Mouse (Mus musculus) embryonic fibroblast, embryonic 13.5 days (primary cell): ENCODE data around the gene Clybl. TPM values are rescaled to one million over a fixed set of nuclear protein-coding genes. Genes with fewer than 3 reads are reported as not detected.

Experiments used
- H3K27ac ChIP-seq: 2 replicates; pipeline ENCODE4 v1.5.1; 2012; ENCODE audit warnings: low read length, control low read depth, inconsistent platforms; ENCODE audit not compliant: insufficient read depth
- H3K4me1 ChIP-seq: 2 replicates; pipeline ENCODE4 v1.6.1; 2011; ENCODE audit warnings: low read length; ENCODE audit not compliant: control insufficient read depth, insufficient read depth
- H3K4me3 ChIP-seq: 2 replicates; pipeline ENCODE4 v1.5.1; 2011; ENCODE audit warnings: mild to moderate bottlenecking, control low read depth, low read length; ENCODE audit not compliant: insufficient read depth
- CTCF ChIP-seq: IDR thresholded peaks from 2 replicates; pipeline ENCODE4 v1.5.1; 2011; ENCODE audit warnings: mild to moderate bottlenecking, control low read depth, low read length, moderate library complexity, borderline replicate concordance; ENCODE audit not compliant: insufficient read depth
- POLR2A ChIP-seq: IDR thresholded peaks from 2 replicates; pipeline ENCODE4 v1.6.1; 2011; ENCODE audit warnings: low read depth, mild to moderate bottlenecking, control low read depth, low read length, moderate library complexity
- polyA plus RNA-seq: library from polyadenylated mRNA; stranded (reverse); fragments of >200 nt; gene quantifications from 2 replicates; pipeline ENCODE4 v1.2.4, GENCODE M21; 2011; ENCODE audit warnings: low read depth; ENCODE audit not compliant: missing spikeins, insufficient read length

The Clybl gene
- polyA plus RNA-seq, 1 experiment = 16.7 TPM

DNA sequence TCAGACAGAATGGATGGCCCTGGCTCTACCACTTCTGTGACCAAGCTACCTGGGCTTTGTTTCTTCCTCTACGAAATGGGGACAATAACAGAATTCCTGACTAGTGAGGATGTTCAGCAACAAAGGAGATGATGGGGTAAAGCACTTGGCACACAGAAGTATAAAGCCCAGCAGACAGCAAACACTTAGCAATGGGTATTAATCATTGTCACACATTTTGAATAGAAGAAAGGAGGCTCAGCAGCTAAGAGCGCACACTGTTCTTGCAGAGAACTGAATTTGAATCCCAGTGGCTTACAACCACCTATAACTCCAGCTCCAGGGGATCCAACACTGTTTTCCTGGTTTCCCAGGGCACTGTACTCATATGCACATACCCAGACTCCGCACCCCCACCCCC is 246.2 kb downstream of the Clybl start:
- H3K4me1 ChIP-seq = no peaks in the 10 kb centered on the region
- H3K4me3 ChIP-seq = no peak overlapping the region
- H3K27ac ChIP-seq = no peak overlapping the region
- TF ChIP-seq POLR2A = no peak
- no peak for TF ChIP-seq CTCF

DNA sequence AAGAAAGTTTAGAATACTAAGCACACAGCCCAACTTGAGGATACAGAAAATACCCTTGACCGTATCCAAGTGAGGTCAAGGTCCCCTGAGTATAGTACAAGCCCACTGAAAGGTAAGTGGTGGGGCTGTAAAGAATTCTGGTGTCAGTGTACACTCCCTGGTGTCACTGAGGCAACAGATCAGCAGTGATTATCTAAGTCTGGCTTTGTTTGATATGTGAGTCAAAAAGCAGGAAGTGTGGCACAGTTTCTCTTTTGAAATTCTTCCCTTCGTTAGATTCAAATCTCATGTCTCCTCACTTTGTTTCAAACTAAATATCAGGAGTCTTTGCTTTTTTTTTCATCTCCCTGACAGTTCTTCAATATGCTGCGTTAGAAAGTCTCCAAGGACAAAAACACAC is 251.1 kb downstream of the Clybl start:
- no peaks in the 10 kb centered on the region for H3K4me1 ChIP-seq
- TF ChIP-seq POLR2A (no peak), CTCF (no peak)
- no peak overlapping the region for H3K27ac ChIP-seq
- H3K4me3 ChIP-seq = no peak overlapping the region

DNA sequence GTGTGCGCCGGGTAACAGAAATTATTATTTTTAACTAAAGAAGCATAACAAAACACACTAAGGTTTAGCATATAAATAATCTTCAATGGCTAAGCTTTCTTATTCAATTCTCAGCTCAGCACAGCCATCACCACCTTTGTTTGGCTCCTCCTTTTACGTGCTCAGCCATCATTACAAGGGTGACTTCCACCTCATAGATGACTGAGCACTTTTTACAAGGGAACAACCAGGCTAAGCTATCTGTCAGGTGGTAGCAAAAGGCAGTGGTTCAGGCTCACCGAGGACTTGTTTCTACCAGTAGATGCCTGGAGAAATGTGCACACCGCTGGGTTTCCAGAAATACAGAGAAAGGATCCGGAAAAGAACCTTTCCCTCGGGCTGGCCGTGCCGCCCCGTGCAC is 252.5 kb downstream of the Clybl start:
- H3K27ac ChIP-seq = no peak overlapping the region
- TF ChIP-seq CTCF = no peak
- TF ChIP-seq POLR2A = no peak
- no peak overlapping the region for H3K4me3 ChIP-seq
- H3K4me1 ChIP-seq = no peaks in the 10 kb centered on the region

DNA sequence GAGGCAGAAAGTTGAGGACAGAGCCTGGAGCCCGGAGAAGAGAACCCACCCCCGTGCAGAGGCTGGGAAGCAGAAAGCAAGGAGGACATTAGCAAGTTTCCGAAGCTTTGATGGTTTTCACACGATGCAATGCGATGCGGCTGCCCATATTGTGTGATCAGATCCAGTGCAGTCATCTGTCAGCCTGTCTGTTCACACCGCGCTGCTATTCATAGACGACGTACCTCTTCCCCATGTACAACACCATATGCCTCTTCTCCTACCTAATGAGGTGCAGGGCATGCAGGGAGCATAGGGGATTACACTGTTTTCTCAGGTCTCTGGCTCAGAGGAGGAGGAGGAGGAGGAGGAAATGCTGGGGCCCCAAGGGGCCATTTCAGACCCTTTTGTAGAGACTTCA is 255.3 kb downstream of the Clybl start:
- H3K4me1 ChIP-seq = no peaks in the 10 kb centered on the region
- TF ChIP-seq CTCF (no peak), POLR2A (no peak)
- H3K27ac ChIP-seq = no peak overlapping the region
- H3K4me3 ChIP-seq = no peak overlapping the region

DNA sequence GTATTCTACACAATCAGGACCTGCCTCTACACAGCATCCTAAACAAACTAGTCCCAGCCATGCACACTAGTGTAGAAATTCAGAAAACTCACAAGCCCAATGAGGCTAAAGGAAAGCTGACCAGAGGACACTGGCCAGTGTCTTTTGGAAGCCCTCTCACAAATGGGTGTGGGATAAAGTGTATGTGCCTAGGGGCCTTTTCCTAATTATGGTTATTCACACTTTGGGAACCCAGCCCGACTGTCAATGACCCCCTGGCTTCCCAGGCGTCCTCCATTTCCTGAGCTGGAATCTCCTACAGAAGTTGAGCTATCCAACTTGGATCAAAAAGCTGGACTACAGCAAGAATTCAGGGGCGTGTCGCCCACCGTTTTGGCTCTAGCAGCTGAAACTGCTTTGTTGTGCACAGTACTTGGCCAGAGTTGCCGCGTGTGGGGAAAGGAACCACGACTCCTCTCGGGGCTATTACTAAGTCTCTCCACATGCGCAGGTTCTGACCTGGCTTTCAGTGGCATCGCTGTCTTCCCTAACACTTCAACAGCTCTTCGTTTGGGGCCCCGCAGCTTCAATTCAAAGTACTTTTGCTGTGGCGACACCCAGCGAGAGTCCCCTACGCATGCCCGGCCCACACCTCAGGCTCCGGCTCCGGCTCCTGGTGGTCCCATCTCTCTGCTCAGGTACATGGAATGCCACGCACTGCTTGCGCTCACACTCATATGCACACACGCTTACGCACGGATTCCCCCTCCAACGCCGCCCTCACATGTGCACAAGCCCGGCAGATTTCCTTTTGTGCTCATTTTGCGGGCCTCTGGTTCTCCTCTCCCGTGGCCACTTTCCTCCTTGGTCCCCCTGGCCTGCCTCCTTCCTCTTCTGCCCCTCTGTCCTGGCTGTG is 268.3 kb downstream of the Clybl start:
- Histone ChIP-seq H3K27ac (no peak overlapping the region), H3K4me3 (no peak overlapping the region), H3K4me1 (no peaks in the 10 kb centered on the region)
- TF ChIP-seq CTCF (no peak), POLR2A (no peak)

DNA sequence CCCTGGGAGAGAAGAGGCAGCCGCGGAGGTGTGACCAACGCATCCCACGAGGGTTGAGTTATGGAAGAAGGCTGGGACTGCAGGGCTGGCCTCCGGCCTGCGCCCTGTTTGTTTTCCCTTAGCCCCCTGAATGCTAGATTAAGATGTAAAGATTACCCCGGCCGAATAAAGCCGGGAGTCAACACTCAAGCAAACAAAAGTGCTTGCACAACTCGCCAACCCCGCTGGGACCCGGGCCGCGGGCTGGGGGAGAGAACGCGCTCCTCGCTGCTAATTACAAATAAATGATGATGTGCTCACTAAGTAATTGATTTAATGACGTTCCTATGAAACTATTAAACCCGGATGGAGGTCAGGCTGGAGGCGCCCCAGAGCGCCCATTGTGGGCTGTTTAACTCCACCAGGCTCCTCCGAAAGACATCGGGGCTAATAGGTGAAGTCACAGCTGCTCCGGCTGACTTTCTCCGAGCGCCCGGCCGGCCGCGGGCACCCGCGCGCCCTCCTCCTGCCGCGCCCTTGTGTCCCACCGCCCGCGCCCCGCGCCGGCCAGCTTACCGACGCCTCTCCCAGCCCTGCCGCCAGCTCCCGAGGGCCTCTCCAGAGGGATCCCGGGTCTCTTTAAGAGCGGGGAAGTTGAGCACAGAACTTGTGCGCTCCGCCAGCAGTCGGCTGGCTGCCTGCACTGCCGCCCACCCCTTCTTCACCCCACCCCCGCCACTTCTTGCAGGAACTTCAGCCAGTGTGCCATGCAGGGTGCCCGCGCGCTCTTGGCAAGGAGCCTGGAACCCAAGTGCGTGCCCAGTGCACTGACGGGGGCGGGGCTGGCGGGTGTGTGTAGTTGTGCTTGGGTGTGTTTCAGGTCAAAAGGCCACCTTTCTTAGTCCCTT is 269.2 kb downstream of the Clybl start, which contains the start of gene Gm5089:
Gene Gm5089 (minus strand): TSS at position 620 of the 887 bp plus-strand sequence.
- Histone ChIP-seq H3K4me1 (no peaks in the 10 kb centered on the region), H3K4me3 (peak within 1 kb of the TSS; percentile 7; the same call in 1 of the 2 replicates), H3K27ac (no peak within 1 kb of the TSS)
- TF ChIP-seq POLR2A = no peak
- no peak for TF ChIP-seq CTCF

DNA sequence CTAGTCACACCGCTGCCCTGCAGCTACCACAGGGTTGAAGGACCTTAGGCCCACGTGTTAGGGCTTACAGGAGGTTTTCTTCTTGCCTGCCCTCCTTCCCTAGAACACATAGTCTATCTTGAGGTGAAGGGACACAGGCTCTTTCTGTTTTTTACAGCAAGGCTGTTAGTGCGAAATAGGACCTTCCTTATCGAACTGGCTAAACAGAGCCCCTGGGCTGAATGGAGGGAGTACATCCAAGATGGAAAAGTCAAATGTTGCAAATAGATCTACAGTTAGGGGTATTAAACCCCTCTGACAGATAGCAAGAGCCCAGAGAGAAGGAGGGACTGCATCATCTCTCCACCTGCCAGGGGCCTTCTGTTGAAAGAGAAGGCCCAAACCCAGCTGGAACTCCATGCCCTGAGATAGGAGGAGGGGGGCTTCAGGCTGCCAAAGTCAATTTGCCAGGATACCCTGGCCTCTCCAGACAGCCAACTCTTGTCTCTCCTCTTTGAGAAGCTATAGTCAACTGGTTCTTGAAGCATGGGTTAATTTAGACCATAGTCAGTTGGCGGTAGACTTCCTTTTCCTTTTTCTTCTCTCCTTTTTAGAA is 270.1 kb downstream of the Clybl start:
- H3K4me3 ChIP-seq = no peak overlapping the region
- no peak for TF ChIP-seq POLR2A
- TF ChIP-seq CTCF = no peak
- no peaks in the 10 kb centered on the region for H3K4me1 ChIP-seq
- no peak overlapping the region for H3K27ac ChIP-seq

Other genes starting within 250 kb of the Clybl start
- gene Gpr183, start 216.5 kb upstream of the Clybl start, polyA plus RNA-seq = 0.57 and 1.6 TPM in 2 replicates
- gene Timm8a2, start 147.0 kb upstream of the Clybl start, polyA plus RNA-seq = not detected in 2 replicates
- 155 and 161 TPM in 2 replicates for gene Tm9sf2, start 74.7 kb upstream of the Clybl start, polyA plus RNA-seq